ENCODE assay signal across 23 mouse cellular contexts in the genomic region with DNA sequence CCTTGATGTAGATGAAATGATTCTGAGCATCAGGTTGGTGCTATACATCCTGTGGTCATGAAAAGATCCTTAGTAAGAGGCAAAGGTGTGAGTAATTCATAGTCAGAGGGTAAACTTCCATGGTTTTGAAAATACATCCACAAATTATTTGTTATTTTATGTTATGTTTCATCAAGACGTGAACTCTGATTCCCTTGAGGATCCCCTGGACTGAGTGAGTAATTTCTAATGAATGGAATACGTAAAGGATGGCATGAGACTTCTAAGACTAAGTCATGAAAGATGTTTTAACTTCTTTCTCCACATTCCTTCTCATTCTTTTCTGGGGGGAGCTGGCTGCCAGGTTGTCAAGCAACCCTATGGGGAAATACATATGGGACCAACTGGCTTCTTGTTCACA. TPM values are rescaled to one million over a fixed set of nuclear protein-coding genes. Genes with fewer than 3 reads are reported as not detected.
A peak's percentile ranks its signal among the peaks of the same experiment; 100 is the strongest.
DNase-seq lines count a peak whose midpoint lies in the region; ATAC-seq and TF ChIP-seq lines count a peak whose summit lies in the region.
"Had no signal": no experiment of that assay in that cellular context is flagged by ENCODE, and none has a peak within 500 bp of the region (broad histone marks: within the 10 kb centered on the region; RNA-seq: fewer than 3 reads in every experiment).

No protein-coding gene starts in this region.

- 92% methylated on average over 2 of the region's 2 CpGs for WGBS in intestine, embryonic 14.5 days
- WGBS in intestine, embryonic 16.5 days = 80% methylated on average over 2 of the region's 2 CpGs

- peak; percentile 37 for DNase-seq in intestine, embryonic 14.5 days (ENCODE audit: low spot score)
- DNase-seq in 3T3-L1 (ENCODE audit: low read depth, low spot score) = peak; percentile 79
- no peak for DNase-seq in left cerebral cortex, postnatal 4 days
- DNase-seq: adrenal gland, adult 8-10 months; adrenal gland, postnatal 14 days; adrenal gland, postnatal 36 days; cerebellum, adult 11-12 months; cerebellum, adult 2 months; cerebellum, adult 9-10 months; cerebellum, postnatal 25 days had no signal

- H3K27ac ChIP-seq in intestine, embryonic 14.5 days (ENCODE audit: low read depth) = no peak overlapping the region
- no peak overlapping the region for H3K27ac ChIP-seq in intestine, embryonic 16.5 days (ENCODE audit: low read length)
- H3K27ac ChIP-seq in embryonic fibroblast, embryonic 13.5 days (ENCODE audit: insufficient read depth, low read length) = peak overlapping the region; percentile 9; the same call in 1 of the 2 replicates
- H3K27ac ChIP-seq: embryonic facial prominence, embryonic 10.5 days; embryonic facial prominence, embryonic 12.5 days; forebrain, embryonic 10.5 days; forebrain, embryonic 12.5 days had no signal

- H3K36me3 ChIP-seq in intestine, embryonic 14.5 days (ENCODE audit: control insufficient read depth, insufficient read depth, low read length) = no peaks in the 10 kb centered on the region
- no peaks in the 10 kb centered on the region for H3K36me3 ChIP-seq in intestine, embryonic 16.5 days (ENCODE audit: control insufficient read depth, insufficient read depth, low read length)
- H3K36me3 ChIP-seq: embryonic facial prominence, embryonic 10.5 days; embryonic facial prominence, embryonic 12.5 days; forebrain, embryonic 10.5 days; forebrain, embryonic 12.5 days had no signal

- no peaks in the 10 kb centered on the region for H3K27me3 ChIP-seq in intestine, embryonic 14.5 days (replicated peaks; ENCODE audit: control insufficient read depth, insufficient read depth, low read length)
- no peaks in the 10 kb centered on the region for H3K27me3 ChIP-seq in intestine, embryonic 16.5 days (replicated peaks; ENCODE audit: control insufficient read depth, insufficient read depth, low read length)
- H3K27me3 ChIP-seq: embryonic facial prominence, embryonic 12.5 days; Patski had no signal

- H3K4me2 ChIP-seq in intestine, embryonic 14.5 days (ENCODE audit: low read length) = no peak overlapping the region
- no peak overlapping the region for H3K4me2 ChIP-seq in intestine, embryonic 16.5 days (ENCODE audit: low read depth, low read length)
- H3K4me2 ChIP-seq: embryonic facial prominence, embryonic 12.5 days; forebrain, embryonic 12.5 days had no signal

- H3K9ac ChIP-seq in intestine, embryonic 14.5 days (ENCODE audit: low read length) = no peak overlapping the region
- no peak overlapping the region for H3K9ac ChIP-seq in intestine, embryonic 16.5 days (ENCODE audit: low read depth, low read length)
- H3K9ac ChIP-seq: embryonic facial prominence, embryonic 12.5 days; forebrain, embryonic 12.5 days had no signal

- no peak for ATAC-seq in intestine, embryonic 14.5 days (replicated peaks; ENCODE audit: low FRiP score, low TSS enrichment, low read depth)
- ATAC-seq in intestine, embryonic 16.5 days = no peak
- ATAC-seq: activated CD4-positive, CD25-positive, alpha-beta regulatory T cell, adult 4 months; forebrain, embryonic 14.5 days; forebrain, embryonic 16.5 days; Patski had no signal

- no peaks in the 10 kb centered on the region for H3K4me1 ChIP-seq in intestine, embryonic 14.5 days (replicated peaks; ENCODE audit: control insufficient read depth, insufficient read depth, low read length)
- H3K4me1 ChIP-seq in intestine, embryonic 16.5 days (ENCODE audit: control insufficient read depth, insufficient read depth, low read length) = no peaks in the 10 kb centered on the region; the same call in 1 of the 2 replicates
- H3K4me1 ChIP-seq in embryonic fibroblast, embryonic 13.5 days (ENCODE audit: control insufficient read depth, insufficient read depth, low read length) = peaks cover 4% of the 10 kb centered on the region; the same call in 1 of the 2 replicates
- H3K4me1 ChIP-seq: embryonic facial prominence, embryonic 10.5 days; embryonic facial prominence, embryonic 12.5 days; forebrain, embryonic 10.5 days; forebrain, embryonic 12.5 days had no signal

- intact Hi-C loops in left cerebral cortex, postnatal 4 days (cut with DNase I) = no loop called here

- no peak overlapping the region for H3K4me3 ChIP-seq in intestine, embryonic 14.5 days (ENCODE audit: low read depth, low read length)
- H3K4me3 ChIP-seq in intestine, embryonic 16.5 days (ENCODE audit: low read length) = no peak overlapping the region
- no peak overlapping the region for H3K4me3 ChIP-seq in embryonic fibroblast, embryonic 13.5 days (ENCODE audit: insufficient read depth, low read length)
- H3K4me3 ChIP-seq: embryonic facial prominence, embryonic 10.5 days; embryonic facial prominence, embryonic 12.5 days; erythroblast, embryonic 14.5 days; forebrain, embryonic 10.5 days; forebrain, embryonic 12.5 days had no signal

- TF ChIP-seq POLR2A in embryonic fibroblast, embryonic 13.5 days (IDR thresholded peaks at IDR 0.05; ENCODE audit: low read depth, low read length) = no peak

- H3K9me3 ChIP-seq in intestine, embryonic 14.5 days (ENCODE audit: control insufficient read depth, low read length) = no peaks in the 10 kb centered on the region
- no peaks in the 10 kb centered on the region for H3K9me3 ChIP-seq in intestine, embryonic 16.5 days (ENCODE audit: control insufficient read depth, low read length)
- H3K9me3 ChIP-seq: embryonic facial prominence, embryonic 10.5 days; embryonic facial prominence, embryonic 12.5 days; forebrain, embryonic 10.5 days; forebrain, embryonic 12.5 days had no signal

- TF ChIP-seq CTCF in embryonic fibroblast, embryonic 13.5 days (IDR thresholded peaks at IDR 0.05; ENCODE audit: borderline replicate concordance, insufficient read depth, low read length) = no peak

RNA-seq across cellular contexts. Expression of gene Bnc1, which starts 31.6 kb away (rescaled TPM):
- 6.2 and 7.2 TPM in 2 replicates for polyA plus RNA-seq in intestine, embryonic 14.5 days (2014; fragmentation: Nextera tagmentation; extraction: Ambion mirVana)
- polyA plus RNA-seq in intestine, embryonic 16.5 days (2015; fragmentation: Nextera tagmentation; extraction: Ambion mirVana) = 2.1 TPM in 2 replicates
- polyA plus RNA-seq in embryonic fibroblast, embryonic 13.5 days (2011; ENCODE audit: insufficient read length, low read depth, missing spikeins) = 0.81 and 1.1 TPM in 2 replicates
- not detected for total RNA-seq in left cerebral cortex, postnatal 4 days (2021)
- total RNA-seq: MEL had no signal
- polyA plus RNA-seq: activated CD4-positive, CD25-positive, alpha-beta regulatory T cell, adult 4 months; cerebellum, adult 2 months; cortical plate, adult 2 months; erythroblast, embryonic 14.5 days had no signal
